Mouse (Mus musculus): ENCODE measurements at regions not wholly inside any gene's neighbourhood (a gene's known extent, or its start where the extent isn't known, plus 50 kb on each side); places are given as distances from the start of the nearest gene placed in this dataset.

GRCm38 (mm10) chr11:48098063-48098462, 109.3 kb upstream of the Sgcd start:
- no peak for DNase-seq

GRCm38 (mm10) chr11:48097455-48097854, 108.7 kb upstream of the Sgcd start:
- DNase-seq: no peak

- no peak for DNase-seq
Observed at GRCm38 (mm10) chr11:48067072-48067471, 78.3 kb upstream of the Sgcd start.

- no peak for DNase-seq
Observed at GRCm38 (mm10) chr11:48063719-48064118, 75.0 kb upstream of the Sgcd start.

- no peak for DNase-seq
Observed at GRCm38 (mm10) chr11:48061501-48061900, 72.7 kb upstream of the Sgcd start.

- no peak for DNase-seq
Observed at GRCm38 (mm10) chr11:48051156-48051866, 62.5 kb upstream of the Sgcd start.

DNA sequence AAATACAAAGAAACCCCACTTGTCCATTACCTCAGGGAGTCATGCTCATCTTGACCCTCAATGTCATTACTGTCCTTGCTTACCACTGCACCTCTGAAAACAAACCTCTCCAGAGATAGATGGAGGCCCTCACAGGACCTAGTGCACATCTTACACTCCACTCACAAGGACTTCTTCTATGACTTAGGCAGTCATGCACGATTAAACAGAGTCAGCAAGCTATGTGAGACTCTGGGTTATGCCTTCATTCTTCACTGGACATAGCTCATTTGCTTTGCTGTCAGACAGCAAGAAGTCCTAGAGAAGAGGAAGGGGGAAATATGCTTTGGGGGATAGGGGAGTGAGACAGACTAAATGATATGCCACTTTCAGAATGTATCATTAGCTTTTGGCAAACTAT, 59.5 kb upstream of the Sgcd start:
- DNase-seq: no peak
